Mouse (Mus musculus): Measurements from ENCODE around the gene Fbxo34. TPM values are rescaled to one million over a fixed set of nuclear protein-coding genes. Genes with fewer than 3 reads are reported as not detected.

Fbxo34 gene
- polyA plus RNA-seq, 1 experiment from 2014 or later = 23.0 TPM

DNA sequence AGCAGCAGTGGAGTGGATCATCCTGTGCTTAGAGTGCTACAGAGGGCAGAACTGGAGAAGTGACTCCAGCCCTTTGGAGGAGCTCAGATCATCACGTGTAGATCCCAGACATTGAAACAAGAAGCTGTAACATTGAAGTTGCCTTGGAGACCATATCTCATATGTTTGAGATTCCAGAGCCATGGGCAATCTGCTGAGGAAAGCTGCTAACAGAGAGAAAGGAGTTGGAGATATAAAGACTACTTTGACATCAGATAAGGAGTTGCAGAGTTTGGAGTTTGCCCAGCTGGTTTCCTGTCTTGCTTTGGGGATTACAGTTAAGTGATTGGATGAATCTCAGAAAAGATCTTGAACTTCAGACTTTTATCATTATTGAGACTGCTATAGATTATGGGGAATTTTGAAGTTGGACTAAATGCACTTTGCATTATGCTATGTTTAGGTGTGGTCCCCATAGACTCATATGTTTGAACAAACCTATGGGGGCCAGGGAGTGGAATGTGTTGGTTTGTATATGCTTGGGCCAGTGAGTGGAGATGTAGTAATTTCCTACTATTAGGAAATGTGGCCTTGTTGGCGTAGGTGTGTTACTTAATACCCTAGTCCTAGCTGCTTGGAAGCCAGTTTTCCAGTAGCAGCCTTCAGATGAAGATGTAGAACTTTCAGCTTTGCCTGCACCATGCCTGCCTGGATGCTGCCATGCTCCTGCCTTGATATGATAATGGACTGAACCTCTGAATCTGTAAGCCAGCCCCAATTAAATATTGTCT, 43.6 kb downstream of the Fbxo34 start:
- in situ Hi-C loops (cut with MboI; ENCODE audit: low pct_unique_long_range_greater_than_20kb) = no loop called here
- ChIA-PET CTCF (interaction anchor here (1.0 to 1.6 kb wide), 2 partner anchors 10 to 40 kb away, joined by 3 to 5 read pairs; no protein-coding TSS in a partner anchor), POLR2A (no interaction called here)

DNA sequence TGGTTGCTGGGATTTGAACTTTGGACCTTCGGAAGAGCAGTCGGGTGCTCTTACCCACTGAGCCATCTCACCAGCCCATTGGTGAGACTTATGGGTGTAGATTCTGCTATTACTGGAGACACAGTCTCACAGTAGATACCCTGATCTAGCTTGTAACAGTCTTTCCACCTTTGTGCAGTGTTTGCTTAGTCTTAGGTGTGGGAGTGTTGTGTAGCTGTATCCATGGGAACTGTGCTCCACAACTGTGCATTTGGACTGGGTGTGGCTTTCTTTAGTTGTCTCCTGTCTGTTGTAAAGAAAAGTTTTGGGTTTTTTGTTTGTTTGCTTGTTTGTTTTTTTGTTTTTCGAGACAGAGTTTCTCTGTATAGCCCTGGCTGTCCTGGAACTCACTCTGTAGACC, 45.7 kb downstream of the Fbxo34 start:
- POLR2A ChIA-PET = no interaction called here
- in situ Hi-C loops (cut with MboI; ENCODE audit: low pct_unique_long_range_greater_than_20kb) = no loop called here
- no peak for TF ChIP-seq CTCF (IDR thresholded peaks at IDR 0.05)
- CTCF ChIA-PET = no interaction called here
- H3K27me3 ChIP-seq = no peaks in the 10 kb centered on the region
- DNase-seq (ENCODE audit: low read depth, low spot score) (no peak), ATAC-seq (no peak)

More for the DNA sequence above, 43.6 kb downstream of the Fbxo34 start:
- TF ChIP-seq CTCF (IDR thresholded peaks at IDR 0.05) = no peak
- no peak for ATAC-seq
- DNase-seq (ENCODE audit: low read depth, low spot score) = no peak
- H3K27me3 ChIP-seq = no peaks in the 10 kb centered on the region

DNA sequence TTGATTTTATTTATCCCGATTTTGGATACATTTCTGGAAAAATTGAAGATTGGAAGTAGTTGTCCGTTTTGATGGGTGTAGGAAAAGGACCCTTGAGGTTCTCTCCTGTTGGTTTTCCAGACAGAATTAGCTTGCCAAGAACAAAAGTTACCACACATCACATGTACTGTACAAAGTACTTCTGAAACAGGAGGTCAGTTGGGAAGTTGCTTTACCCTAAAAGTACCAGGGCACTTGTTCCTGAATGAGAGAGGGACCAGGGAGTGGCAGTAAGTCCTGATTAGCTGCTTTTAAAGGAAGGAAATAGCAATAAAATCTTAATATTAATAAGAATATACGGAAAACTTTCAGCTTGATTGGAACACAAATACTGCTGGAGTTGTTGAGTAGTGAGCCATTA, 46.9 kb downstream of the Fbxo34 start:
- CTCF ChIA-PET = interaction anchor here (0.9 to 2.0 kb wide), 2 partner anchors 10 to 19 kb away, joined by 3 to 8 read pairs; no protein-coding TSS in a partner anchor
- TF ChIP-seq CTCF (IDR thresholded peaks at IDR 0.05) = no peak
- in situ Hi-C loops (cut with MboI; ENCODE audit: low pct_unique_long_range_greater_than_20kb) = no loop called here
- H3K27me3 ChIP-seq = no peaks in the 10 kb centered on the region
- no peak for DNase-seq (ENCODE audit: low read depth, low spot score)
- POLR2A ChIA-PET = interaction anchor here (0.8 kb wide), 1 partner anchor 11 kb away, joined by 4 read pairs; no protein-coding TSS in a partner anchor
- ATAC-seq = no peak

DNA sequence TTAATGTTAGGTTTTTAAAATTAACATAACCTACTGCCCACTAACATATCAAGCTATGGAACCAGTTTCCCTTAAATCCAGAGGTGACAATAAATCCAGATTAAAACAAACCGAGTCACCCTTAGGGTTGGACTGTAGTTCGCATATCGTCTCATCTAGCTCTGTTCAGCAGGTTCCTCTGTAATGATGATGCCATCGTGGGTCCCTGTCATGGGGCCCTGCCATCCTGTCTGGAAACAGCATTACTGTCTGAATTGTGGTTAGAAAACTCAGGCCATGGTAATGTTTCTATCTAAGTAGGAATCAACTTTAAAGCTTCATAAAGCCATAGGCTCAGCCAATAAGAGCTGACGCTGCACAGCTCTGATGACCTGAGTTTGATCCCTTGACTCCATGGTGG, 48.4 kb downstream of the Fbxo34 start:
- no peaks in the 10 kb centered on the region for H3K27me3 ChIP-seq
- ATAC-seq = no peak
- in situ Hi-C loops (cut with MboI; ENCODE audit: low pct_unique_long_range_greater_than_20kb) = no loop called here
- POLR2A ChIA-PET = no interaction called here
- CTCF ChIA-PET = no interaction called here
- no peak for DNase-seq (ENCODE audit: low read depth, low spot score)
- no peak for TF ChIP-seq CTCF (IDR thresholded peaks at IDR 0.05)

DNA sequence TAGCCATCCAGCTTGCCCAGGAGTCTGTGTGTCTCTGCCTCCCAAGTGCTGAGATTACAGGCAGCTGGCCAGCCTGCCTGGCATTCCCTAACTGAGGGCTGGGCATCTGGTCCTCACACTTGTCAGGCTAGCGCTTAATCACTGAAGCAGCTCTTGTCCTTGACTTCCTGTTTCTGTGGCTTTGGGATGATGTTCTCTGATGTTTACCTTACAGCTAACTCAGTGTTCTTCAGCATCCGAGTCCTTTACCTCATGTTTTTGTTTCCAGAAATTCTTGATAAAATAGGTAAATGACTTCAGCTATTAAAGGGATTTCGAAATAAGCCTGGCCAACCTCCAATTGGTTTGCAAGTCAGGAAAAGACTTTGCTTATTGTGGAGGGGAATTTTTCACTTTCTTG, 53.8 kb downstream of the Fbxo34 start:
- in situ Hi-C loops (cut with MboI; ENCODE audit: low pct_unique_long_range_greater_than_20kb) = no loop called here
- ATAC-seq (peak; percentile 21), DNase-seq (ENCODE audit: low read depth, low spot score) (no peak)
- no peaks in the 10 kb centered on the region for H3K27me3 ChIP-seq
- ChIA-PET POLR2A (no interaction called here), CTCF (interaction anchor here (1.1 to 2.5 kb wide), 2 partner anchors 11 to 31 kb away, joined by 4 to 5 read pairs; no protein-coding TSS in a partner anchor)
- TF ChIP-seq CTCF (IDR thresholded peaks at IDR 0.05) = no peak

DNA sequence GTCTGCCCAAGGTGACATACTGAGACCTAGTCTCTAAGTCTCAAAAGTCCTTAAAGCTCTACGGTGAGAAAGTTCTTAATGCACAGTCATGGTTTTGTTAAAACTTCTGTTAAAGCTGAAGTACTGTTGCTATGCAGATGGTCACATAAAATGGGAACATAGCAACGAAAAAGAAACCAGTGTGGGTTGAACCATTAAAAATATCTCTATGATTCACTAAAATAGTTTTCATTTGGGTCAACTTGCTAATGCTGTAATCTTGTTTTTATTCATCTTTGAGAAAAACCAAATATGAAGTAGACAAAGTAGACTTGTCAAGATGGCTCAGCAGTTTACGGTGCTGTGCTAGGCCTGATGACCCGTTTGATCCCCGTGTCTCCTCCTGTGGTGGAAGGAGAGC, 56.5 kb downstream of the Fbxo34 start:
- TF ChIP-seq CTCF (IDR thresholded peaks at IDR 0.05) = no peak
- DNase-seq (ENCODE audit: low read depth, low spot score) = no peak
- in situ Hi-C loops (cut with MboI; ENCODE audit: low pct_unique_long_range_greater_than_20kb) = no loop called here
- no peak for ATAC-seq
- no peaks in the 10 kb centered on the region for H3K27me3 ChIP-seq
- ChIA-PET CTCF (no interaction called here), POLR2A (no interaction called here)

DNA sequence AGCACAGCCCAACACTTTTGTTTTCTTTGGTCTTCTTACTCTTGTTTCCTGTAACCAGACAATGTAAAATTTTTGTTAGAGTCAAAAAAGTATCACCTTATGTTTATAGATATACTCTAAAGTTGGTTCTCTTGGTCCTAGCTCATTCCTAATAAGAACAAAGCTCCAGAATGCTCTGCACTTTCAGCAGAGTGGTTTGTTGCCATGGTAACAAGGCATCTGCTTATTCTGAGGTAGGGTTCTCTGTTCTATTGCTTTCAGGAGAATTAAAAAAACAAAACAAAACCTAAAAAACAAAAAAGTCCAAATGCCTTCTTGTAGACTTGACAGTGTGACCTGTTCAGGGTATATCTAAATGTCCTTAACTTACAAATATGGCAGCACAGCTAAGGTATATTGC, 57.8 kb downstream of the Fbxo34 start:
- DNase-seq (ENCODE audit: low read depth, low spot score) (no peak), ATAC-seq (no peak)
- ChIA-PET POLR2A (interaction anchor here (0.6 to 0.7 kb wide), 2 partner anchors 9 to 67 kb away, joined by 3 to 4 read pairs; no protein-coding TSS in a partner anchor), CTCF (no interaction called here)
- no peak for TF ChIP-seq CTCF (IDR thresholded peaks at IDR 0.05)
- in situ Hi-C loops (cut with MboI; ENCODE audit: low pct_unique_long_range_greater_than_20kb) = no loop called here
- no peaks in the 10 kb centered on the region for H3K27me3 ChIP-seq

DNA sequence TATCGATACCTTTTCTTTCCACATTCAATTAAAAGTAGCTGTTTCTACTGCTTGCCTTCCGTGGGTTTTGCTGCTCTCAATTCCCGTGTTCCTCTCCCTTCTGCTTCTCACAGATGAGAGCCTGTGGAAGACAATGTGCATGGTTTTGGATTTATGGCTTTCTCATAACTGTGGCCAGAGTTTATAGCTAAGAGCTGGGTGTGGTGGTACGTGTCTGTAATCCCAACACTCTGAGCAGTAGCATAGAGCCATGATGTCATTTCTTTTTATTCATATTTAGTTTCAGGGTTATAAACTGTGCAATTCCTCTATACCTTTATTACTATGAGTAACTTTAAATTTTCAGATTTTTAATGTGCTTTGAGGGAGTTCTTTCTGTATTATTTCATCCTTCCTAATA, 60.0 kb downstream of the Fbxo34 start:
- DNase-seq (ENCODE audit: low read depth, low spot score) (no peak), ATAC-seq (no peak)
- H3K27me3 ChIP-seq = no peaks in the 10 kb centered on the region
- POLR2A ChIA-PET = no interaction called here
- CTCF ChIA-PET = interaction anchor here (1.0 kb wide), 1 partner anchor 23 kb away, joined by 3 read pairs; no protein-coding TSS in a partner anchor
- TF ChIP-seq CTCF (IDR thresholded peaks at IDR 0.05) = no peak
- in situ Hi-C loops (cut with MboI; ENCODE audit: low pct_unique_long_range_greater_than_20kb) = no loop called here

DNA sequence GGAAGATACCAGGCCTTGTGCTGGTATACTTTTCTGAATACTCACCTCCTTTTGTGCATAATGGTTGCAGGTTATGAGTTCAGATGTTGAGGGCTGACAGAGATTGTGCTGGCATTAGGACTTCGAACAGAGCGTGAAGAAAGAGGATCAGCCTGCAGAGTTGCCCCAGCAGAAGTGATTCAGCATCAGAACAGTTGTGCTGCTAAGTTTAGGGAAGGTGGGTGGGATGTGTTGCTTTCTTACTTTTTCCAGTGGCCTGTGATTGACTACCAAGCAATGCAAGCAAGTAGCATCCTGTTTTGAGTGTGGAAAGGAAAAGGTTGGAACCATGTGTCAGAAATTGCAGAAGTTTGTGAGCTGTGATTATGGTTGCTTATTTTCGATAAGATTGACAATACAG, 63.4 kb downstream of the Fbxo34 start:
- no peak for TF ChIP-seq CTCF (IDR thresholded peaks at IDR 0.05)
- CTCF ChIA-PET = no interaction called here
- in situ Hi-C loops (cut with MboI; ENCODE audit: low pct_unique_long_range_greater_than_20kb) = no loop called here
- ATAC-seq = no peak
- no peak for DNase-seq (ENCODE audit: low read depth, low spot score)
- no peaks in the 10 kb centered on the region for H3K27me3 ChIP-seq
- POLR2A ChIA-PET = no interaction called here

DNA sequence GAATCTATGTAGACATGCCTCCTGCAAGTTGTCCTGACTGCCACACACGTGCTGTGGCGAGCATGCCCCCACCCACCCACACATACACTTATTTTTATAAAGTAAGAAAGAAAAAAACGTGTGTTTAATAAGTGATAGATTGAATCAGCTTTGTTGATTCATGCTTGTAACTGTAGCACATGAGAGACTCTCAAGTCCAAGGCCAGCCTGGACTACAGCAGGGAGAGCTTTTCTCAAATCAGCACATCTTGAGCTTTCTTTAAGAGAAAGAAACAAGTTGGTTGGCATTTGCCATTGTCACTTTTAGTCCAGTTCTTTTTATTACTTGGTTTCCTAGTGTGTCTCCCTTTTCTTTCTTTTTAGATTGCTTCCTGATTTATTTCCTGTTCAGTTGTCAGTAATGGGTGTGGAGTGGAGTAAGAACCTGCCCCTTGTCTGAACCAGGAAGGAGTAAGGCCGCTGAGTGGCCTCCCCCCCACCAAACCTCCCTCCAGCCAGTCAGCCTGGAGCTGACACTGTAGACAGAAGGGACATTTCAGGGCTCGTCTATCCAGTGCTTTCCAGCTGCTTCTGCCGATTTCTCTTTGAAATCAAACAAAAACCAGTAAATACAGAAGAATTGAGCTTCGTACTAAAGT, 64.7 kb downstream of the Fbxo34 start:
- ATAC-seq = no peak
- in situ Hi-C loops (cut with MboI; ENCODE audit: low pct_unique_long_range_greater_than_20kb) = no loop called here

DNA sequence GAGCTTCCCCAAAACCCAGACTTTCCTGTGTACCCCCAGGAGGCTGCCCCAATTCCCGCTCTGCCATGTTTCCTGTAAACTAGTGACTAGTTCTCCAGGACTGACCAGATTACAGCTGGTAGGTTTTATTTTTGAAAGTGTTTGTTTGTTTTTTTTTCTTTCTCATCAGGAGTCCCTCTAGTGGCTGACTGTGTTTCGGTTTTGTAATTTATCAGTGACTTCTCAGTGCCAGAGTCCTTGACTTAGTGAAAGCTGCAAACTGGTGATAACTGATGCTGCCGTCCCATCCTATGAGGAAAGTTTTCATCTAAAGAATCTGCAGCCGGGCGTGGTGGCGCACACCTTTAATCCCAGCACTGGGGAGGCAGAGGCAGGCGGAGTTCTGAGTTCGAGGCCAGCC, 65.4 kb downstream of the Fbxo34 start:
- ATAC-seq (no peak), DNase-seq (ENCODE audit: low read depth, low spot score) (no peak)
- ChIA-PET CTCF (interaction anchor here (0.9 to 2.4 kb wide), 7 partner anchors 11 to 180 kb away, joined by 3 to 6 read pairs (median 3); no protein-coding TSS in a partner anchor), POLR2A (no interaction called here)
- TF ChIP-seq CTCF (IDR thresholded peaks at IDR 0.05) = peak; percentile 13
- in situ Hi-C loops (cut with MboI; ENCODE audit: low pct_unique_long_range_greater_than_20kb) = no loop called here
- no peaks in the 10 kb centered on the region for H3K27me3 ChIP-seq

More for the DNA sequence above, 64.7 kb downstream of the Fbxo34 start:
- H3K27me3 ChIP-seq = no peaks in the 10 kb centered on the region
- POLR2A ChIA-PET = interaction anchor here (0.6 kb wide), 1 partner anchor 181 kb away, joined by 3 read pairs; no protein-coding TSS in a partner anchor
- no peak for TF ChIP-seq CTCF (IDR thresholded peaks at IDR 0.05)
- CTCF ChIA-PET = interaction anchor here (0.9 to 2.4 kb wide), 4 partner anchors 10 to 84 kb away, joined by 3 to 6 read pairs (median 4); no protein-coding TSS in a partner anchor
- DNase-seq (ENCODE audit: low read depth, low spot score) = no peak
